Mouse (Mus musculus) lung, postnatal 14 days (tissue): ENCODE measurements around the gene Zbtb14.

Experiments
- DNase-seq: peaks from one replicate; pipeline ENCODE4 v3.0.0; 2021

Gene Zbtb14

DNA sequence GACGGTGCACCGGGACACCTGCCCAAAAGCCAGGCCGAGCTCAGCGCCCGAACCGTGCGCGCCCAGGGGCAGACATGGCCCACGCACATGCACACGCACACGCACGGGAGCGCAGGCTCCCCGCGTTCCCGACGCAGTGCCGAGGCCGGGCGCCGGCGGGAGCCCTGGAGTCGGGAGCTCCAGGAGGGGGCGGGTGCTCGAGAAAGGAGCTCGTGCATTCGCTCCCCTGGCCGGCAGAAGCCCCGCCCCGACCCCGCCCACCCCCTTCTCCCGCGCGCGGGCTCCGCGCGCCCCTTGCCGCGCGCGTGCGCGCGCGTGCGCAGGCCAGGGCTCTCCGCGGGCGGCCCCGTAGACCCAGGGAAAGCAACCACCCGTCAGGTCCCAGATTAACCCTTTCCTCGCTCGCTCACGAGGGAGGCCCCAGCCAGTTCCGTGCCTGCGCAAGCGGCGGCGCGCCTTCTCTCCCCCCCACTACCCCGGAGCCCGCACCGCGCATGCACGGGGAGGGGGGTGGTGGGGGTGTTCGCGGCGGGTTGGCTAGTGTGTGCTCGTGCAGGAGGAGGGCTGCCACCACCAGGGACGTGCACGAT, at the start of gene Zbtb14:
Zbtb14 (plus strand) TSS at position 540 of the 590 bp plus-strand sequence.
- peak; percentile 92 for DNase-seq

DNA sequence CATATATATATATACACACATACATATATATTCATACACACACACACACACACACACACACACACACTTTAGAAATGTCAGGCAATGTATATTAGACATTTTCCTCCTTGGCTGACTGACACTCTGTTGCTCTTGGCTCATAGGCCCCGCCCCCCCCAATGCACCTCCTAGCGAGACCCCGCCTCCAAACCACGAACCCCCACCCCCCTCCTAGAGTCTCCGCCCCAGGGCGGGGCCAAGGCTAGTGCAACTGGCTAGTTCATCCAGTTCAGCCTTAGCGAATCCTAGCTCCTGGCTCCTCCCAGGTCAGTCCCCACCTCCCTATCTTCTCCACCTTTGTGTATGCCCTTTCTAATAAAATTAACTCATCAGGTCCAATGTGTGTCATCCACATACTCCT, 36.8 kb upstream of the Zbtb14 start:
- no peak for DNase-seq

- DNase-seq: peak; percentile 2
Measured at GRCm38 (mm10) chr17:69349014-69349531, 33.8 kb upstream of the Zbtb14 start.

DNA sequence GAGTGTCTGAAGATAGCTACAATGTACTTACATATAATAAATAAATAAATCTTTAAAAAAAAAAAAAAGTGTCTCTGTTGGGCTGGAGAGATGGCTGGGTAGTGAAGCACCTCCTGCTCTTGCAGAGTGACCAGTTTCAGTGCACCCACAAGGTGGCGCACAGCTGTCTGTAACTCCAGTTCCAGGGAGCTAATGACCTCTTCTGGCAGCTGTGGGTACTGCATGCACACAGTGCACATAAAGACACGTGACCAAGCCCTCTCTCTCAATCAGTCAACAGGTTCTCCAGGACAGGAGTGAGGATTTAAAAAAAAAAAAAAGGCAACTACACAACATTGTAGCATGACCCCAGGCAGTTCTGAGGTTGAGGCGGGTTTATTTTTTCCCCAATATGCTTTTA, 17.8 kb upstream of the Zbtb14 start:
- peak; percentile 38 for DNase-seq

DNA sequence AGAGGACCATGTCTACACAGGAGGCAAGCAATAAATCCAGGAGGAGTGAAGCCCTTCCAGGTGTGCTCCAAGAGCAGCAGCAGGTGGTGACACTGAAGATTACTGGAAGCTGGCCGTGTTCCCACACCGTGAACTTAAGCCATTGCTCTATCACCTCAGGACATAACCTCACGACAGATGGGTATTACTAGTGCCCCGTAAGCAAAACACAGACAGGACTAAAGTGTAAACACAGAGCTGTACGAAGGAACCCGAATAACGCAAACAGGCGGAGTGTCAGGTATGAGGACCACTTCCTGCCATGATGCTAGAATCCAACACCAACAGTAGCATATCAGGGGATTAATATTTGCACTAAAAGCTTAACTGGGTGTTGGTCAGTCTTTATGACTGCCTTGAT, 2.0 kb upstream of the Zbtb14 start:
- no peak for DNase-seq

DNA sequence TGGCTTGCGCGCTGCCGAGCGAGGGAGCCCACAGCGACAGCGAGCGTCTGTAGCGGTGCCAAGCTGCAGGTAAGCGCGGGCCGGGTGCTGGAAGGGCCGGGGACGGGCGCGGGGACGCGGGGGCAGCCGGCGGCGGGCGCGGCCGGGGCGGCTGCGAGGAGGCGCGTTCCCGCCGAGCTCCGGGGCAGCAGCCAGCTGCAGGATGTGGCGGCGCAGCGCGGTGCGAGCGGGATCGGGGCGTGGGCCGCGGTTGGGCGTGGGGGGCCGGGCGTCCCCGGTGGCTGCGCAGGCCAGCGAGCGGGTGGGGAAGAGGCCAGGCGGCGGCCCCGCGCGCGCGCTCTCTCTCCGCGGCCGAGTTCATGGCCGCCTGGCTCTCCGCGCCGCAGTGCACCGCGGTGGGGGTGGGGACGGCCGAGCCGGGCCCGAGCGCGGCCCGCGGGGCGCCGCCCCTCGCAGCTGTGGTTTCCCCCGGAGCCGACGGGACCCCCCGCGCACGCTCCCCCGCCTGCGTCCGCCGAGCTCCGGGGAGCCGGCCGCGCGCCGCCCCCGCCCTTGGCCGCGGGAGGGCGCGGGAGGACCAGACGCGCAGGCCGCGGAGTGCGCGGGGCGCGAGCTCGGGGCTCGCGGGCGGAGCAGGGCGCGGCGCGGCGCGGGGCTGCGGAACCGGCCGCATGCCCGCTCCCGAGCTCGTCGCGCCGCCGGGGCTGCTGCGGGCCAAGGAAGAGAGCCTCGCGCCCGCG, 521 bp downstream of the Zbtb14 start:
- DNase-seq: peak; percentile 73

DNA sequence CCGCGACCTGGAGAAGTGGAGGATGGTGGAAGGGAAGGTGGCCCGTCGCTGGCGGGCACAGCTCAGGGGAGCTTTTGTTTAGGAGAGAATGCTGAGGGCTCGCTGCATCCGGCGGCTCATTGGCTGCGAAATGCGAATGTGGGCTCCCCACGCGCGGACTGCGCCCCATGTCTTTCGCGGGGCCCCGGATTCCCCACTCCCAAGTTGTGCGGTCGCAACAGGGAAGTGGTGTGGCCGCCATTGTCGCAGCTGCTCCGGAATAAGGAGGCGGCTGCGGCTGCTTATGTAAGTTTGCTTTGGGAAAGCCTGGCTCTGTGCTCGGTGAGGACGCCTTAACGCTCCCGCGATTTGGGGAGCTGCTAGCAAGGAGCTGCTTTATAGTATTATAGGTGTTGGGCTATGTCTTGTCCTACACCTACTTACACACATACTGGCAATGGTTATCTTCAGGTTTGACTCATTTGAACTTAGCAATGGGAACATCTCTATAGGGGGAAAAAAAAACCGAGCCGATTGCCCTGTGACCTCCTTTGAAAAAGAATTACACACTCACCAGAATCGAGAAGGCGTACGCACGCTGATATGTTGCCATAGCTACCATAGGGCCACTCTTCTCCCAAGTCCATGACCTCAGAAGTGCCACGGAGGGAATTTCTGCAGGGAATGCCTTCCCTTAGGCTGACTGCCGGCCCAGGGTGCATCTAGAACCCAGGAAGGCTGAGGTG, 1.3 kb downstream of the Zbtb14 start:
- peak; percentile 68 for DNase-seq

DNA sequence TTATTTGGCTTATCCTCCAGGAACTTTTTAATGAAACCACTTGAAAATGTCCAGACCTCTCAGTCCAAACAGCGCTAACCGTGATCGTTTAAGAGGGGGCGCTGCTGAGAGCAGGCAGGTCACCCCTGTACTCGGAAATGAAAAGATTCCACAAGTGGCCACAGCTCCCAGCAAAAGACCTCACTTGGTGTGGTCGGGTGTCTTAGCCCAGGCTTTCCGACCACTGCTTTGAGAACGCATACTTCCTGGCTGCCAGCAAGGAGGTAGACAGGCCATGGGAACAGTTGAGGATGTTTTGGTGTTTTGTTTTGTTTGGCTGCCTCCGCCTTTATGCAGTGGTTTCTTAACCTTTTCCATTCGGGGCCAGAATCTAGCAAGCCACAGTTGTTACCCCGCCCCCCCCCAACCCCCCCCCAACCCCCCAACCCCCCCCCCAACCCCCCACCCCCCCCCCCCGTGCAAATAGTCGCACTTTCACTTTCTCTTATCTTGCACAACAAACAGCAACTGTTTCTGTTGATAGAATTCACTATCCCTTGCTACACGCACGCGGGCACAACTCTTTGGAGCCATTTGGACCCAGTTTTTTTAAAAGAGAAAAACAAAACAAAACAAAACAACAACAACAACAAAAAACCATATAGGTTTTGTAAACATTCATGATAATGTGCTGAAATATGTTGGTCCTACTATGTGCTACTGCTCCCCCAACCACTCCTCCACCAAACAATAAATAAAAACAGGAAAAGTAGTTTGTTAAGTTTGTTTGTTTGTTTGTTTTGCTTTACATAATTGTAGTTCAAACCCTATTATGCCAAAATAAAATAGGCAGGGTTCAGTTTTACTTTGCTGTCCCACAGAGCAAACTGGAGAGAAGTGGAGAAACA, 13.5 kb downstream of the Zbtb14 start:
- DNase-seq: peak; percentile 60

DNA sequence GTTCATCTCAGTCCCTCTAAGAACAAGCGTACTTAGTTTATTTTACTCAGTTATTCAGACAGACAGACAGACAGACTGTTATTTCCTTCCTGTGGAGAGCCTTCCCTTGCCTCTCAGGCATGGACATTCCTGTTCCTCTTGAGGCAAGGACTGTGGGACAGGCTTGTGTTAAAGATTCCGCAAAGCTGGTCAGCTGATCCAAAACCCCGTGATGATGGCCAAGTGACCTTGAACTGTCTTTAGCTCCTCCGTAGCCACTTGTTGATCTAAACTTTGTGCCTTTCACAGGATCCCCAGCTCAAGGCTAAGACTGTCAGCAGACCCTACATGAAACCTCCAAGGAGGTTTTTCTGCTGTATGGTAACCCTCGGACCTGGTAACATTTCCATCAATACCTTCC, 14.3 kb downstream of the Zbtb14 start:
- DNase-seq: no peak

DNA sequence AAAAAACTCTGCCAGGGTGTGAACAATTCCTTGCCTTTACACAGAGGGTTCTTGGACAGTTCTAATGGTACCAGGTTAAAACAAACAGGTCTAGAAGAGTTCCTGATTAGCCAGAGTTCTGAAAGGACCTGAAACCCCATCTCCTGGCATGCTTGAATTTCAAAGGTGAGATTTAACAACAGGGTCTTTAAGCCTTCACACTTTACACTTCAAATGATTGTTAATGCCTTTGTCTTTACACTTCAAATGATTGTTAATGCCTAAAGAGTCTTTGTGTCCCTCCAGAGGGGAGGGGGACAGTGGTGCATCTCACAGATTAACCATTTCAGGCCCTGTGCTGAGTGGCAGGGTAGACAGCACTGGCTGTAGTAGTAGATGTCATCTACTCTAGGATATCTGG, 15.2 kb downstream of the Zbtb14 start:
- DNase-seq: no peak

DNA sequence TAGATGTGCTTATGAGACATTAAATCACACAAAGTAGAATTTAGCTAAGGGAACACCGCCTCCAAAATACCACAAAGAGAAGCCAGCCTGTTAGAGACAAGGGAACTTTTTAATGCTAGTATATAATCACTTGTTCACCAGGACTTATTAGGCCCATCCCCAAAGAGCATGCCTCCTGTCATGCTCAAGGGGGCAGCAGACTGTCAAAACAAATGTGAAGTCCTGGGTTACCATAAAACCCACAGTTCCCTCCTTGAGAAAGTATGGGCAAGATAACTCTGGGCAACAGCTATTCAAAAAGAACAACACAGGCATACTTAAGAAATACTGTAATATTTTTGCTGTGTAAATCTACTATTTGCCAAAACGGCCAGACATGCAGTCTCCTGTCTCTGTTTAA, 18.3 kb downstream of the Zbtb14 start:
- no peak for DNase-seq

DNA sequence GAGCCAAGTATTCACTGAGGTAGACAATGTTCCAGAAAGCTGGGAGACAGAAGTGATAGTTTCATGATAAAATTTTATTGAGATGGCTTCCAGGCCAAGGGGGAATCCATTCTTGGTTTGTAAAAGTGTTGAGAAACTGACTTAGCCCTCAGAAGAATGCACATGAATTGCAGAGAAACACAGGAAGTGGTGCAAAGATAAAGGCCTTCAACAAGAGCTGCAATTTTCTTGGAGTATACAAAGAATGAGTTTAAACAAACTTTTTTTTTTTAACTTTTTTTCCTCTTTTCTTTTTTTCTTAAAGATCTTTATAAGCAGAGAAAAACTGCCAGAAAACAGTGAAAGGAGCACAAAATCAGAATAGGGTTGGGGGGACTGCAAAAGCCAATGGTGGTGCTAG, 33.3 kb downstream of the Zbtb14 start:
- DNase-seq: no peak

DNA sequence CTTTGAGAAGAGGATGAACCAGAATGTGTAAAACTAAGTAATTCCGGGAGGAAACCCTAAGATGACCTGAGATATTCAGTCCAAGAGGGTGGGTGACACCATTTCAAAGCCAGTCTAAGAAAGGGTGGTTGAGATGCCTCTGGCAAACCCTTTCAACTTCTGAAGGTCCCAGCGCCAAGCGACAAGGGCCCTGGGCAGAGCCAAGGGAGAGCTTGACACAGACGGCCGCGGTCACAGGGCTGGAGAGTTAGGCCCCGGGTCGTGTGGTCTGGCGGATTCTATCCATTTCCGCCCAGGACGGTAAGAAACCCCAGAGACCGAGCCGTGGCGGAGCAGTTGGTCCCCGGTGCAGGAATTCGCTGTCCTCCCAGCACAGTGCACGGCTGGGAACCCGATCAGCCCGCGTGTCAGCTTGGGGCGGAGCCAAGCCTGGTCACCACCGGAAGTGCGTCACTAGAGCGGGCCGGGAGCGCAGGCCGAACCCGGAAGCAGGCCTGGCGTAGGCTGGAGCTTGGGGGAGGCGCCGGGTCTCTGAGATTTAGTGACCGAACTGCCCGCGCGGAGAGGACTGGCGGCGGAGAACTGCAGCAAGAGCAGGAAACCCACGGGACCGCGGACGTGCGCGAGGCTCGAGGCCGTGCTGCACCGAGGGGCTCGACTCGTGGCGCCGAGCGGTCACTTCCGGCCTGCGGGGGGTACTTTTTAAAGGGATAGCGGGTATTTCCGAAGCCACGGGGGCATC, 34.2 kb downstream of the Zbtb14 start:
- DNase-seq: peak; percentile 97

GRCm38 (mm10) chr17:69417724-69418373, 35.0 kb downstream of the Zbtb14 start:
- DNase-seq: no peak

GRCm38 (mm10) chr17:69421592-69421991, 38.7 kb downstream of the Zbtb14 start:
- no peak for DNase-seq

GRCm38 (mm10) chr17:69437836-69438235, 55.0 kb downstream of the Zbtb14 start:
- no peak for DNase-seq

GRCm38 (mm10) chr17:69438486-69438885, 55.6 kb downstream of the Zbtb14 start:
- DNase-seq: no peak

GRCm38 (mm10) chr17:69438990-69439491, 56.2 kb downstream of the Zbtb14 start, which contains the start of gene Akain1:
Gene Akain1 (plus strand): TSS chr17:69439326.
- DNase-seq: peak; percentile 68

GRCm38 (mm10) chr17:69439571-69440480, 57.0 kb downstream of the Zbtb14 start:
- DNase-seq: no peak
